In genomic region chr10:59295241-59295811, GRCm38 (mm10) we compare ENCODE assay signal across 8 mouse cellular contexts. TPM values are rescaled to one million over a fixed set of nuclear protein-coding genes. Genes with fewer than 3 reads are reported as not detected.
DNase-seq lines count a peak whose midpoint lies in the region; ATAC-seq and TF ChIP-seq lines count a peak whose summit lies in the region.

No protein-coding gene starts in this region.

- H3K27me3 ChIP-seq in MEL (ENCODE audit: control insufficient read depth in 1 of 2, insufficient read depth in 2 of 2, low read length in 2 of 2) = no peaks in the 10 kb centered on the region
- no peaks in the 10 kb centered on the region for H3K27me3 ChIP-seq in lung, embryonic 14.5 days (ENCODE audit: insufficient read depth, low read length)

- H3K4me2 ChIP-seq in lung, embryonic 14.5 days = no peak overlapping the region

- H3K9me3 ChIP-seq in MEL (replicated peaks; ENCODE audit: insufficient read depth, low read length) = no peaks in the 10 kb centered on the region
- no peaks in the 10 kb centered on the region for H3K9me3 ChIP-seq in lung, embryonic 14.5 days (ENCODE audit: low read depth, low read length)

- TF ChIP-seq CTCF in MEL (IDR thresholded peaks at IDR 0.05 in 2 of 3, conservative IDR thresholded peaks at IDR 0.05 in 1 of 3; ENCODE audit: control insufficient read depth in 1 of 3, insufficient read depth in 1 of 3, low read depth in 2 of 3, low read length in 3 of 3, poor library complexity in 1 of 3, severe bottlenecking in 1 of 3) = peak; percentile 76 to 98 (median 90)
- TF ChIP-seq CTCF in gastrocnemius, adult 2 months (IDR thresholded peaks at IDR 0.05) = peak; percentile 61
- TF ChIP-seq CTCF in lung, embryonic 14.5 days (IDR thresholded peaks at IDR 0.05; ENCODE audit: low read depth) = peak; percentile 79

- no peak overlapping the region for H3K27ac ChIP-seq in MEL (ENCODE audit: control insufficient read depth, low read depth, low read length)
- H3K27ac ChIP-seq in gastrocnemius, adult 2 months = no peak overlapping the region
- H3K27ac ChIP-seq in lung, embryonic 14.5 days (ENCODE audit: low read depth) = no peak overlapping the region

- H3K4me1 ChIP-seq in MEL (ENCODE audit: control insufficient read depth in 1 of 2, insufficient read depth in 2 of 2, low read length in 2 of 2) = no peaks in the 10 kb centered on the region
- H3K4me1 ChIP-seq in lung, embryonic 14.5 days (ENCODE audit: insufficient read depth) = no peaks in the 10 kb centered on the region

- intact Hi-C loops in gastrocnemius, adult 2 months (cut with DNase I) = loop anchor here (1.0 to 5.0 kb wide), 3 partner anchors 62 to 572 kb away; no protein-coding TSS in a partner anchor

- H3K4me3 ChIP-seq in MEL (ENCODE audit: control insufficient read depth in 1 of 2, insufficient read depth in 1 of 2, low read depth in 2 of 2, low read length in 2 of 2) = no peak overlapping the region
- H3K4me3 ChIP-seq in gastrocnemius, adult 2 months = no peak overlapping the region
- no peak overlapping the region for H3K4me3 ChIP-seq in lung, embryonic 14.5 days (ENCODE audit: low read depth, low read length)

- ATAC-seq in lung, embryonic 14.5 days (ENCODE audit: insufficient read depth) = no peak

- no peak for TF ChIP-seq POLR2A in MEL (IDR thresholded peaks at IDR 0.05; ENCODE audit: control insufficient read depth in 1 of 2, insufficient read depth in 1 of 2, low read depth in 1 of 2, low read length in 2 of 2, poor library complexity in 1 of 2)

- DNase-seq in 416B (ENCODE audit: low read depth) (peak; percentile 83), MEL (ENCODE audit: low read depth, low spot score) (peak; percentile 79)
- DNase-seq in cerebellum, adult 9-11 months = peak; percentile 44
- DNase-seq in gastrocnemius, adult 2 months = peak; percentile 78
- DNase-seq in kidney, postnatal 36 days = peak; percentile 73 to 87
- peak; percentile 73 for DNase-seq in lung, embryonic 14.5 days
- peak; percentile 50 for DNase-seq in ovary, postnatal 14 days (ENCODE audit: low spot score)
- DNase-seq in thymus, postnatal 10 days (ENCODE audit: low spot score in 2 of 2) = peak; percentile 61 to 81

- no peak for TF ChIP-seq EP300 in MEL (IDR thresholded peaks at IDR 0.05; ENCODE audit: low read depth in 1 of 2, low read length in 2 of 2)

- H3K36me3 ChIP-seq in MEL (ENCODE audit: control insufficient read depth in 1 of 2, insufficient read depth in 2 of 2, low read length in 2 of 2) = no peaks in the 10 kb centered on the region
- H3K36me3 ChIP-seq in lung, embryonic 14.5 days (ENCODE audit: insufficient read depth) = no peaks in the 10 kb centered on the region

- TF ChIP-seq RAD21 in MEL (IDR thresholded peaks at IDR 0.05; ENCODE audit: low read depth, low read length) = peak; percentile 65

- H3K9ac ChIP-seq in MEL (ENCODE audit: control insufficient read depth, low read depth, low read length, poor library complexity, severe bottlenecking) = no peak overlapping the region
- H3K9ac ChIP-seq in lung, embryonic 14.5 days = no peak overlapping the region

- WGBS in lung, embryonic 14.5 days = 64% methylated on average over 8 of the region's 8 CpGs

- H3K79me2 ChIP-seq in MEL (ENCODE audit: control insufficient read depth, insufficient read depth, low read length, poor library complexity) = no peaks in the 10 kb centered on the region

TF ChIP-seq in MEL, 35 proteins besides CTCF, POLR2A, EP300 and RAD21:
- no peak for TF ChIP-seq USF2 (IDR thresholded peaks at IDR 0.05; ENCODE audit: borderline replicate concordance in 1 of 2, insufficient read depth in 1 of 2, low read depth in 1 of 2, low read length in 2 of 2)
- TF ChIP-seq MAZ (IDR thresholded peaks at IDR 0.05; ENCODE audit: low read depth, low read length) = no peak
- peak; percentile 49 for TF ChIP-seq MAX (IDR thresholded peaks at IDR 0.05; ENCODE audit: low read length)
- no peak for TF ChIP-seq ZNF384 (IDR thresholded peaks at IDR 0.05; ENCODE audit: low read depth, low read length)
- no peak for TF ChIP-seq SIN3A (IDR thresholded peaks at IDR 0.05; ENCODE audit: low read length)
- no peak for TF ChIP-seq ETS1 (IDR thresholded peaks at IDR 0.05; ENCODE audit: low read depth, low read length)
- no peak for TF ChIP-seq NELFE (IDR thresholded peaks at IDR 0.05; ENCODE audit: low read depth, low read length)
- no peak for TF ChIP-seq ZMIZ1 (IDR thresholded peaks at IDR 0.05; ENCODE audit: low read depth, low read length)
- TF ChIP-seq RCOR1 (IDR thresholded peaks at IDR 0.05; ENCODE audit: low read depth, low read length) = no peak
- TF ChIP-seq JUND (IDR thresholded peaks at IDR 0.05; ENCODE audit: low read depth, low read length) = no peak
- no peak for TF ChIP-seq GATA1 (IDR thresholded peaks at IDR 0.05; ENCODE audit: low read depth, low read length)
- TF ChIP-seq USF1 (IDR thresholded peaks at IDR 0.05; ENCODE audit: low read depth, low read length) = no peak; the same call in 1 of the 2 replicates
- no peak for TF ChIP-seq TBP (IDR thresholded peaks at IDR 0.05; ENCODE audit: low read depth, low read length)
- TF ChIP-seq MEF2A (IDR thresholded peaks at IDR 0.05; ENCODE audit: extremely low read depth, insufficient replicate concordance, low read depth, low read length, poor library complexity, severe bottlenecking) = no peak
- peak; percentile 80 for TF ChIP-seq SMC3 (IDR thresholded peaks at IDR 0.05; ENCODE audit: low read depth, low read length)
- TF ChIP-seq HCFC1 (IDR thresholded peaks at IDR 0.05; ENCODE audit: low read depth, low read length) = no peak
- no peak for TF ChIP-seq CHD1 (IDR thresholded peaks at IDR 0.05; ENCODE audit: low read depth, low read length)
- no peak for TF ChIP-seq UBTF (IDR thresholded peaks at IDR 0.05; ENCODE audit: borderline replicate concordance, insufficient read depth, low read depth, low read length)
- TF ChIP-seq MYB (IDR thresholded peaks at IDR 0.05; ENCODE audit: low read depth, low read length) = no peak
- TF ChIP-seq GABPA (IDR thresholded peaks at IDR 0.05; ENCODE audit: low read depth, low read length) = no peak
- peak; percentile 81 for TF ChIP-seq MYC (IDR thresholded peaks at IDR 0.05; ENCODE audit: low read depth, low read length)
- TF ChIP-seq MAFK (IDR thresholded peaks at IDR 0.05; ENCODE audit: borderline replicate concordance, low read depth, low read length) = no peak
- TF ChIP-seq KAT2A (conservative IDR thresholded peaks at IDR 0.05; ENCODE audit: low read depth, low read length) = no peak
- no peak for TF ChIP-seq ELF1 (IDR thresholded peaks at IDR 0.05; ENCODE audit: low read depth, low read length)
- no peak for TF ChIP-seq TCF12 (IDR thresholded peaks at IDR 0.05; ENCODE audit: low read depth, low read length)
- no peak for TF ChIP-seq E2F4 (IDR thresholded peaks at IDR 0.05; ENCODE audit: borderline replicate concordance, low read depth, low read length)
- no peak for TF ChIP-seq POLR2AphosphoS5 (IDR thresholded peaks at IDR 0.05; ENCODE audit: borderline replicate concordance, low read depth, low read length)
- TF ChIP-seq MXI1 (IDR thresholded peaks at IDR 0.05; ENCODE audit: low read depth, low read length) = peak; percentile 72
- TF ChIP-seq BHLHE40 (IDR thresholded peaks at IDR 0.05; ENCODE audit: borderline replicate concordance, low read depth, low read length) = no peak
- no peak for TF ChIP-seq POLR2AphosphoS2 (IDR thresholded peaks at IDR 0.05; ENCODE audit: low read length)
- TF ChIP-seq ZC3H11A (IDR thresholded peaks at IDR 0.05; ENCODE audit: low read depth, low read length) = peak; percentile 39; the same call in 1 of the 2 replicates
- no peak for TF ChIP-seq CHD2 (IDR thresholded peaks at IDR 0.05; ENCODE audit: low read length)
- TF ChIP-seq ZKSCAN1 (IDR thresholded peaks at IDR 0.05; ENCODE audit: low read depth, low read length) = no peak
- no peak for TF ChIP-seq NRF1 (IDR thresholded peaks at IDR 0.05; ENCODE audit: insufficient read depth, low read depth, low read length, poor library complexity, severe bottlenecking)
- no peak for TF ChIP-seq TAL1 (IDR thresholded peaks at IDR 0.05; ENCODE audit: low read length)

RNA-seq across cellular contexts. Expression of gene P4ha1, which starts 27.8 kb away (rescaled TPM):
- 18.9 and 50.4 TPM in 2 replicates for total RNA-seq in MEL (2012; rRNA removed)
- polyA plus RNA-seq in MEL (2012; ENCODE audit: insufficient read depth in 1 of 2, insufficient read length in 2 of 2, low read depth in 1 of 2, low replicate concordance in 2 of 2, missing spikeins in 1 of 2) = 10 to 100 TPM in 1 of 2 experiments, not detected in 1; 50.2 TPM
- total RNA-seq in gastrocnemius, adult 2 months (2021) = 10 to 100 TPM; 32.5 to 49.8 TPM
- polyA plus RNA-seq in lung, embryonic 14.5 days (2014; fragmentation: Nextera tagmentation; extraction: Ambion mirVana) = 53.9 and 57.3 TPM in 2 replicates
